Mouse (Mus musculus) lung, postnatal 14 days (tissue): ENCODE data around the gene Gfm1.

Experiments used
- DNase-seq: peaks from one replicate; pipeline ENCODE4 v3.0.0; 2021

The Gfm1 gene

DNA sequence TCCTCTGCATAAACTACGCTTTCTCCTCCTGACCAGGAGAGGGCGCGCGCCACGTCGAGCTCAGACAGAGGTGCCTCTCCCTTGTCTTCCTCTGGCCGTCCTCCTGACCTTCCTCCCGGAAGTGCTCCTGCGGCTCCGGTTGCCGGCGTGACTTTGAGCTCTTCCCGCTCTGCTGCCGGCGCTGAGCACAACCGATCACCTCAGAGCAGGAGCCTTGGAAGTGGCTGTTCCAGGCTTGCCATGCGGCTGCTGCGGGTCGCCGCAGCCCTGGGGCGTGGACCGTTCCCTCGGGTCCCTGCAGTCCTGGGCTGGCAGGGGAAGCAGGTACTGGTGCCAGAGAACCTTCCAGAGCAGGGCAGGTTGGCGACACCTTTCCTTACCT lies at the start of gene Gfm1:
Gene Gfm1 (plus strand): TSS at position 98 of the 382 bp plus-strand sequence.
- peak; percentile 89 for DNase-seq

DNA sequence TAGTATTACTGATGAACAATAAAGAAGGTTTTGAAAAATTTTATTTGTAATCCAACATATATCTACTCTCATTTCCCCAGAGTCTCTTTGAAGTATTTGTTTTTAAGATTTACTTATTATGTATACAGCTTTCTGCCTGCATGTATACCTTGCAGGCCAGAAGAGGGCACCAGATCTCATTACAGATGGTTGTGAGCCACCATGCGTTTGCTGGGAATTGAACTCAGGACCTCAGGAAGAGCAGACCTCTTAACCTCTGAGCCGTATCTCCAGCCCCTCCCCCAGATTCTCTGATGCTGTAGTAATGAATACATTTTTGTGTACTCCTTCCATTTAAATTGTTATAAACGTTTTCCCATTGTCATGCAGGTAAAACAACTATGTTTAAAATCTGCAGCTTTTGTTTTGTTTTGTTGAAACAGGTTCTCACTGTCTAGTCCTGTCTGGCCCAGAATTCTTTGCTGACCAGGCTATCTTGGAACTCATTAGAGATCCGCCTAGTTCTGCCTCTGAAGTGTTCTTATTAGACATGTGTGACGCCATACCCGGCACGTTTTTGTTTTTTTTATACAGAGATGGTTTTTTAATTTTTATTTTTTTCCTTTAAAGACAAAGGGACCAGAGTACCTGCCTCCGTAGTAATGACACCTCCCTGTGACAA lies 428 bp upstream of the Gfm1 start:
- DNase-seq: no peak

- no peak for DNase-seq
These were observed 4.1 kb downstream of the Gfm1 start for GRCm38 (mm10) chr3:67434011-67434410.

GRCm38 (mm10) chr3:67447143-67447542 lies 17.2 kb downstream of the Gfm1 start:
- DNase-seq: no peak

DNA sequence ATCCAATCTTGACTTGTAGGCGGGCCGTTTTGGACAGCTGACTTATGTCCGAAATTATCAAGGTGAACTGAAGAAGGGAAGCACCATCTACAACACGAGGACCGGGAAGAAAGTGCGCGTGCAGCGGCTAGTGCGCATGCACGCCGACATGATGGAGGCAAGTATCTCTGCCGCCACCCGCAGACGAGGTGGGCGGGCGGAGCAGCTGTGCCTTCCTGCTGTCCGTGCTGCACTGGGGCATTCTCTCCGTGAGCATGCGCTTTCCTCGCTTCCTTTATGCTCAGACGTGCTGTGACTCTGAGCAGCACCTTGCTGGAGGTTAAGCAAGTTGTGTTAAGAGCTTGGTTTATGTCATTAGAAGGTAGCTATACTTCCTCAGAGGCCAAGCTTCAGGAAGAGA lies 19.8 kb downstream of the Gfm1 start:
- peak; percentile 25 for DNase-seq

DNA sequence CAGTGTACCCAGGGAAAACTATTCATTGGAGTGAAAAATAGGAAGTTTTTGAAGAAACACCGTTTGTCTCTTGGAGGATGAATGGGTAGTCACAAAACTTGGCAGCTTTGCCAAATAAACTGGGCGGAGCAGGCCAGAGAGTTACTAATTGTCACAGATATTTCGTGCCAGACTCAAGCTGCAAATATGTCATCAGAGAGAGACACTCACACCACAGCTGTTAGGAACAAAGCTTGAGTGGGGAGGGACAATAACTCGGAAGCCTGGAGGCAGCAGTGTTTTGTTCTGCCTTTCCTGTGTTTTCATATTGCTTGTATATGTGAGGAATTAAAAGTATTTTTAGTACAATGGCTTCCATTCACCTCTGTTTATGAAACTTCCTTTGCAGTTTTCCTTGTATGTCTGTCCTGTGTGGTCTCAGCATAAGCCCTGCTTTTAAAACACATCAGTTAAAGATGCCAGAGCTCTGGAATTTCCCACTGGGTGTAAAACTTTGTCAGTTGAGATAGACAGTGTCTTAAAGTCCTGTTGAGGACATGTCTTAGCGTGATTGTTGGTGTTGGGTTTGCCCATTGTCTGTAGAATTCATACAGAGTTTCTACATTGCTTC lies 20.8 kb downstream of the Gfm1 start:
- peak; percentile 37 for DNase-seq

GRCm38 (mm10) chr3:67459881-67460280 lies 30.0 kb downstream of the Gfm1 start:
- no peak for DNase-seq

DNA sequence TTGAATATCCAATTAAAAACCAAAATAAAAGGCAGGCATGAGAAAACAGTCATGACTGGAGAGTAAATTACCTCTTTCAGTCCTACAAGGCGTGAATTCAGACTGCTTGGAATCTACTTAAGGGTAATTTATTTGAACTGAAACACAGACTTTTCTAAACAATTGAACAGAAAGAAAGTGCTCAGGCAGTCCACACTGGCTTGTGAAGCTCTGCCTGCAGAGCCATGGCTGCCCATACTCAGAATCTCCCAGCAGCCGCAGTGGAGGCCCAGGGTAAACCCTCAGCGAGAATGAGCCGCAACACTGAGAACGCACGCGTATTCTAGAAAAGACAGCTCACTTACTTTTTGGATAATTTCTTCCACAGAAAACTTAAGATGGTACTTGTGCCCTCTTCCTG lies 32.1 kb downstream of the Gfm1 start:
- no peak for DNase-seq

- DNase-seq: no peak
These were observed 32.7 kb downstream of the Gfm1 start for GRCm38 (mm10) chr3:67462578-67462977.

- no peak for DNase-seq
These were observed 33.1 kb downstream of the Gfm1 start for GRCm38 (mm10) chr3:67463001-67463400.

- peak; percentile 79 for DNase-seq
These were observed 33.8 kb downstream of the Gfm1 start, which contains the start of gene Lxn for GRCm38 (mm10) chr3:67463450-67464372. TSS of gene Lxn (minus strand) at chr3:67463926.

DNA sequence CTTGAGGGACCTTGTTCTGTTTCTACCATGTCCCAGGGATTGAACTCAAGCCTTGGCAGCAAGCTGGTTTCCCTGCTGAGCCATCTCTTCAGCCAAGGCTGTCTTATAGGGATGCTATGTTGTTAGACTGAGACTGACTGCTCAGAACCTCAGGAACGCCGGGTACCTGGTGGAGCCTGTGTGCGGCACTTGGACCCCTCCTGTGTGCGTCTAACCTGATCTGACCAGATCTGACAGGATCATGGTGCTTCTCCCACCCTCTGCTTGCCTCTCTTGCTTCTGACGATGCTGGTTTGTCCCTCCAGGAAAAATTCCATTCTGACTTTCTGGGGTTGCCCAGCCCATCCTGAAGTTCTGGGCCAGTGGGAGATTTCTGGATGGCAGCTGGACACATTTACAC lies 36.7 kb downstream of the Gfm1 start:
- no peak for DNase-seq

DNA sequence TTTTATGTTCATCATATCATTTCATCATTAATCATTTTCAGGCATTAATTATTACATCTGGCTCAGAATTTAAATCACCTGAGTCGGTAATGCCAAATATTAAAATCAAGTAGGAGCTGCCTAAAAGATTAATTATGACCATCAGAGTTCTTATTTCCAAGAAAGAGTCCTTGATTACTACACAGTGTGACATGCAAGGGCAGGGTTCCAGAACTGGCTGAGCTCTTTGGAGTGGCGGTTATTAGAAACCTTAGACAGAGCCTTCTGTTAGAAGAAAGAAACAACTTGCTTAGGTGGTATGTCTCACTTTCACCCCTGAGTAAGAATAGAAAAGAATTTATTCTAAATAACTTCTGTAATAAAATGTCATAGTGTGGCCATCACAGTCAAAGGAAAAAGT lies 37.4 kb downstream of the Gfm1 start:
- DNase-seq: no peak

DNA sequence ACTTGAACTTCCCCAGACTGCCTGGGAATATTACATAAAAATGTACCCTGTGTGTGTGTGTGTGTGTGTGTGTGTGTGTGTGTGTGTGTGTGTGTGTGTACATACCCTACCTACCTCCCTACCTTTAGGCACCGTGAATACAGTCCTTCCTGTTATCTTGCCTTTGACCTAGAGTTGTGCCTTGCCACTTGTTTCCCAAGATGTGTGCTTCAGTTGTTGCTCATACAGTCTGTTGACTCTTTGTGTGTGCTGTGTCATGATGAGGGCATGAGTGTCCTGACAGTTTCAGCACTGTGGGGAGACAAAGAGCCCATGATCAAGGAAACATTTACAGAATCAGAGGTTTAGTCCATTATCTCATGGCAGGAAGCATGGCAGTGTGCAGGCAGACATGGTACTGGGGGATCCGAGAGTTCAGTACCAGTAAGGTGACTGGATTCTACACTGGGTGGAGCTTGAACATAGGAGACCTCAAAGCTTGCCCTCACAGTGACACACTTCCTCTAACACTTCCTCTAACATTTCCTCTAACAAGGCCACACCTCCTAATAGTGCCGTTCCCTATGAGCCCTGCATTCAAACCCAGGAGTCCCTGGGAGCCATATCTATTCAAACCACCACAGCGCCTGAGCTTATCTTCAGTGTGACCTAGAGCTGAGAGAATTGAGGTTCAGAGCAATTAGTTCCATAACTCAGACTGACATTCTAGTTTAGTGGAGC lies 41.7 kb downstream of the Gfm1 start:
- no peak for DNase-seq

DNA sequence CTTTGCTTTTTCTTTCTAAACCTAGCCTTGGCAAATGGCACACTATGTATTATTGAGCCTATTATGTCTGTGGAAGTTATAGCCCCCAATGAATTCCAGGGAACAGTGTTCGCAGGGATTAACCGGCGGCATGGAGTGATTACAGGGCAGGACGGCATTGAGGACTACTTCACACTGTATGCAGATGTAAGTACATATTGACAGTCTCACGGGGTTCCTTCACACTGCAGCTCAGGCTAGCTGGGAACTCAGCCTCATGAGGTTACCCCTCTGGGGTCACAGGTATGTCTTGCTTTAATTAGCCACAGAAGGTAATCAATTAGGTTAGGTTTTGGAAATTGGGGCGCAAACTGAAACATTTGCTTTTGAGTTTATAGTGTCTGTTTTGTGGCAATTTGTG lies 43.5 kb downstream of the Gfm1 start:
- no peak for DNase-seq

- DNase-seq: no peak
These were observed 49.9 kb downstream of the Gfm1 start for GRCm38 (mm10) chr3:67479806-67480205.

DNA sequence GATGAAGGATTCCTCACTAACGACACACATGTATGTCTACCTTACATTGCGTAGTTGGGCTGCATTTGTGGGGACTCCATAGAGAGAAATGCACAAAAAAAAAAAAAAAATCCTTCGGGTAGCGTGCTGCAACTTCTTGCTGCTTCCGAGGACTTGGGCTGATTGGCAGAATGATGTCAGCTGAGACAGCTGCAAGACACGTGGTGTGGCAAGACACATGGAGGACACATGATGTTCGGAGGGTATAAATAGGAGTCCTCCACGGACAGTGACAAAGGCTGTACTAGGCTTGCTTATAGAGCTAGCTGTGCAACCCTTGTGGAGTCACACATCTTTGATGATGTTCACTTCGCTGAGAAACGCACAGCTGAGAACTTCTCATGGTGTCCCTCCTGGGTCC lies 52.5 kb downstream of the Gfm1 start:
- DNase-seq: no peak

DNA sequence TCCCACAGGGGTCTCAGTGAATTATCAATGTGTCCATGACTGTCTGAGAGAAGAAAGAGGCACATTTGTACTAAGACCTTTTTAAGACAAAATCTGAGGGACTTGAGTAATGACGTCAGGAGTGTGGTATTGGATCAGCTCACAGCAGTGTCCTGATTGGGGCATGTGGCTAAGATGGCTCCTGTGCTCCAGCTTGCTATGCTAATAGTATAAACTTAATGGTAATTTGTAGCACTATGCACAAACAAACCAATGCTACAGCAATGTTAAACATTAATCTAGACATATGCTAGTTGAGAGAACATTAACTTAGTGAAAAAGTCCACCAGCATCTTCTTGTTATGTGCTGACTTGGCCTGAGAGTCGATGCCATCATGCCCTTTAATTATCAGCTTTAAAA lies 55.3 kb downstream of the Gfm1 start:
- DNase-seq: no peak

DNA sequence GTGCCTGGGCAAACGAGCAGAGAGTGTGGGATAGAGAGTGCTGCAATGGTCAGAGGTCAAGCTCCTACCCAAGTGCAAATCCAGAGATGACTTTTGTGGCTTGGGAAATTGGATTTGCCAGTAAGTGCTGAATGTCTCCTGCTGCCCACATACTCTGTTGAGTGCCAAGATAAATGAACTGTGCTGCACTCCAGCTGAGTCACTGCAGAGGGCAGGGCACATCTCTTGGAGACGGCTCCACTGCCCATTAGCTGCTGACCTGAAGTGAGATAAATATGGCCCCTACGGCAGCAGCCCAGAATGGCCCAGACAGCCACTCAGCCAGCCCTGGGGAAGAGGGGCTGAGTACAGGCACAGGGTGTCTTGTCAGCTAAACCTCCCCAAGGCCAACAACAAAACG lies 60.3 kb downstream of the Gfm1 start:
- DNase-seq: no peak

GRCm38 (mm10) chr3:67492086-67492869 lies 62.4 kb downstream of the Gfm1 start:
- DNase-seq: no peak

- DNase-seq: no peak
These were observed 63.2 kb downstream of the Gfm1 start for GRCm38 (mm10) chr3:67493132-67493531.

DNA sequence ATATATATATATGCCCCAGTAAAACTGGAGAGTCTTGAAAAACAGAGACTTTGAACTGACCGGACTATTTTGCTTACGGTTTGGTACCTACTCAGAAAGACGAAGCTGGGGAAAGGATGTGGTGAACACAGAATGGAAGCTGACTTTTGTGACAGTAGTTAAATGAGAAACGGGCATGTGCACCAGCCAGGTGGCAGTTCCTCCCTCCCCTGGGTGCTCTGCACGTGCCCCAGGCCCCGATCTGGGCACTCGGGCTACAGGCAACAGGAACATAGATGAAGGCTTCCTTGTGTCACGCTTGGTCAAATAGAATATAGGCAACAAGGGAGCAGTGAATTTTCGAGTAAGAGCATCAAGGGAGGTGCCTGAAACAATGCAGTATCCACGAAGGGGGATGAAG lies 66.4 kb downstream of the Gfm1 start:
- no peak for DNase-seq
